Mouse (Mus musculus): ENCODE data around the gene Ano1.

The Ano1 gene

DNA sequence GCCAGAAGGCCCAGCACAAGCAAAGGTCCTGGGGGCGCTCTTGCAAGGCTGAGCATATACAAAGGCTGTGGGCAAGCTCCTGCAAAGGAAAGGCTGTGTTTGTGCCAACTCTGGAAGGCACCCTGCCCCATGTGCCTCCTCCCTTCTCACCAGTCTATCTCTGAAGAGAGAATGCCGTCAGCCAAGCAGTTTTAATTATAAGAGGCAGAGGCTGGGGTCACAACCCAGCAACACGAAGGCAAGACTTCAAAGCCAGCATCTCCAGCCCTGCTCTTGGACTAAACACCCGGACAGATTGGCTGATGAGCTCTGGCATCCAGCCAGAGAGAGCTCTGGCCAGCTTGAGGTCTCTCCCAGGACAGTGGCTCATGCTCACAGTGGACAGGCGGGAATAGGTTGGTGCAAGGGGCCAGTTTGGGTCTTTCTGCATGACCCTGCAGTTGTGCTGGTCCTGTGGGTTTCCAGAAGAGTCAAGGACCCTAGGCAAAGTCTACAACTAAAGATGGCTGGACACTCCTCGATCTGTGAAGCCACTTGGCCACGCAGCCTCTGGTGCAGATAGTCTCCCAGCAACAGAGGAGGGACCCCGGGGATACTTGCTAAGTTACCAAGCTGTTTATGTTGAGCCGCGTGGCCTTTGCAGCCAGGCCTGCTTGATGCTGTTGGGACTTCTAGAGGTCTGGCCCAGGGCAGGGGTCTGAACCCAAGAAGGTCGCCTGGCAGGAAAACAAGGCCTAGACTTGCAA is 12.9 kb upstream of the Ano1 start:
- ATAC-seq (ENCODE audit: low TSS enrichment), result no peak

DNA sequence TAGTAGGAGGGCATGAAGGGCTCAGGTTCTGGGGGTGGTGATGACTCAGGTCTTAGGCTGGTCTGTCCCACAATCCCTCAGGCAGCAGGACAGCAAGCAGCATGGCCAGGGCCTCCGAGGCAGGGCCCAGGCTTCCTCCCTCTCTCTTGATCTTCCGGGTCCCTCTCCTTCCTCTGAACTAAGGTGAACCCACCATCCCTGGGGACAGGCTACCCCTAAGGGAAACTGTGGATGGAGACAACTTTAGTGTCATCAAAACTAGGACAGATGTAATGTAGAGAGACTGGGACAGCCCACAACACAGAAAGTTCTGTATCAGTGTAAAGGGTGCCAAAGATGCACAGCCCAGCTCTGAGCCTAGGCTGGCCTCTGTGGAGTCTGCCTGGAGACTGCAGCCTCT is 12.2 kb upstream of the Ano1 start:
- ATAC-seq (ENCODE audit: low TSS enrichment), result no peak

GRCm38 (mm10) chr7:144762496-144763235 is 10.9 kb upstream of the Ano1 start:
- ATAC-seq (ENCODE audit: low TSS enrichment), result no peak

DNA sequence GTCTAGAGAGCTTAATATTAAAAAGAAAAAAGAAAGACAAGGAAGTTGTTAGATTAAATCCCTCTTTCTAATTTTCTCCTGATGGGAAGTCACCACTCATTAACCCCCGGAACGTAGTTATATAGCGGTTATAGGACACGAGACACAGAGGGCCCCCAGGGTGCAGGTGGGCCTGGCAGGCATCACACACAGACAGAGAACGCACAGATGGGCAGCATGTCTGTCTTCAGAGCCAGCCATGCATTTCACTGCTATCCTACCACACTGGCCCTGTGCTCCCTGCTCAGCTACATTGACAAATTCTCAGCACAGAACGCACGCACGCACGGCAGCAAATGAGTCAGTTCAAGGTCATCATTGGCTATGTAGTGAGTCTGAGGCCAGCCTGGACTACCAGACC is 8.5 kb upstream of the Ano1 start:
- ATAC-seq (ENCODE audit: low TSS enrichment), result no peak

DNA sequence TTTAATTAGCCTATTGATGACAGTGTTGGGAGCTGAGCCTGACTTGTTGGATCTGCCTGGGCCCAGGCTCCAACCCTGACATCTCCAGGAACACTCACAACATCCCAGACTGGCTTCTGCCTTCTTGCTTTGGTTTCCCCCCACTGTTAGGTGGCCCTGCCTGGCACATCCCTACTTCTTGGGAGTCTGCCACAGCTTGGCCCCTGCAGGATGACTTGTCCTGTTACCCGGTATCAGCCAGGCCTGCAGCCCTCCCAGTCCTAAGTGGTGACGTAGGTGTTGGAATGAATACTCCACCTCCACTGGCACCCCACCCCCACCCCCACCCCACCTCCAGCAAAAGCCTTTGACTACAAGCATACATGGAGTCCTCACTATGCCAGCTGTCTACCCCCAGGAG is 7.7 kb upstream of the Ano1 start:
- no peak for ATAC-seq (ENCODE audit: low TSS enrichment)

DNA sequence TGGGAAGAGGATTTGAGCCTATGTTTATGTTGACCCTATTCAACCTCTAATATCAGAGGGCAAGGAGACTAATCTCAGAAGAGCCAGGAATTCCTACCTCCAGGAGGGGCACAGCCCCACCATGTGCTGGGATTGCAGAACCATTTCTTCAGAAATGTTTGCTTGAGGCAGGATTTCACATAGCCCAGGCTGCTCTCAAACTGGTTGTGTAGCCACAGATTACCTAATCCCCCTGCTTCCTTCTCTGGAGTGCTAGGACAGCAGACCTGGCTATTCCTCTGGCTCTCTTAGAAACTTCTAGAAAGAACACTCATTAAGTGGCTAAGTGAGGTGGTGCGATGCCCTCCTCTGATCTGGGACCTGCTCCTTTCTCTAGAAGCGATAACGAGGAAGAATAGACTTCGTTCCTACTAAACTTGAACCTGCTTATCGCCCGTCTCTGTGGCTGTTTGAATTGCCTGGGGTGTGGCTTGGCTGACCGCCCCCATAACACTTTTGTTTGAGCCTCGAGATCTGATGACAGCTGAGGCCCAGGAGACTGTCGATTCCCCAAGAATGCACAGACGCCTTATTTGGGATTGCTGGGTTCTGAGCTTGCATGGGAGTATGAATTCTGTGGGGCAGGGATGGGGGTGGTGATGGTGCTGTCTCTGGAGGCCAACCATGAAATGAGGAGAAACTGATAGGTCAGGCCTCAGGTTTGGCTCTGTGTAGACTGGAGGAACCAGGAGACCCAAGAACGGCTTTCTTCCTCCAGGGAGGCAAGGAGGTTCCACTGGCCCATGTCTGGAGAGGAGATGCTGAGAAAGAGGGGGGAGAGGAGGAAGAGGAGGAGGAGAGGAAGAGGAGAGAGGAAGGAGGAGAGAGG is 4.0 kb upstream of the Ano1 start:
- ATAC-seq (ENCODE audit: low TSS enrichment), result no peak

DNA sequence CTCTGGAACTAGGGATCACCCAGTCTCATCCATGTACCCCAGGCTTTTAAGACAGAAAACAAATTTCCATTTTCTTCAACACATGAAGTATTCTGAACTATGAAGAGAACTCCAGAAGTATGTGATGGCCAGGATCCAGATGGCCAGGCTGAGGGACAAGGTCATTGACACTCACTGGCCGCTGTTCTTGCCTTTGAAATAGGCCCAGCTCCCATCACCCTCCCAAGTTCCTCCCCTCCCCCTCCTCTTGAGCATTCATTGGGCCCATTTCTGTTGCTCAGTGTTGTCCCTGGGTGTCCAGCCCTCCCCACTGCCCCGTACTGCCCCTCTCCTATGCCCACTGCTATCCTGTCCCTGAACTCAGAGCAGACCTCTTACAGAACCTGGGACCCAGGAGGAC is 2.9 kb upstream of the Ano1 start:
- no peak for ATAC-seq (ENCODE audit: low TSS enrichment)

DNA sequence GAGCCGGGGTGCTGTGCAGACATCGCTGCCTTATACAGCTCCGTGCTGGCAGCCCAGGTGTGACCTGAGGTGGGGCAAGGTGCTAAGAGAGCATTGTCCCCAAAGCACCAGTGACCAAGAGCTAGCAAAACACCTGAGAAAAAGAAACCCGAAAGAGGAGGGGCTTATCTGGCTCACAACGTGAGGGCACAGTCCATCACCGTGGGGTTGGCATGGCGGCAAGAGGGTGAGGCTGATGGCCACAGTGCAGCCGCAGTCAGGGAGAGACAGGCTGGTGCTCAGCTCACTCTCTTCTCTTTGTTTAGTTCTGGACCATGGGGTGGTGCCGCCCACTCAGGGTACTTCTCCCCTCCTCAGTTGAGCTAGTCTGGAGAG is 1.9 kb upstream of the Ano1 start:
- ATAC-seq (ENCODE audit: low TSS enrichment), result no peak

DNA sequence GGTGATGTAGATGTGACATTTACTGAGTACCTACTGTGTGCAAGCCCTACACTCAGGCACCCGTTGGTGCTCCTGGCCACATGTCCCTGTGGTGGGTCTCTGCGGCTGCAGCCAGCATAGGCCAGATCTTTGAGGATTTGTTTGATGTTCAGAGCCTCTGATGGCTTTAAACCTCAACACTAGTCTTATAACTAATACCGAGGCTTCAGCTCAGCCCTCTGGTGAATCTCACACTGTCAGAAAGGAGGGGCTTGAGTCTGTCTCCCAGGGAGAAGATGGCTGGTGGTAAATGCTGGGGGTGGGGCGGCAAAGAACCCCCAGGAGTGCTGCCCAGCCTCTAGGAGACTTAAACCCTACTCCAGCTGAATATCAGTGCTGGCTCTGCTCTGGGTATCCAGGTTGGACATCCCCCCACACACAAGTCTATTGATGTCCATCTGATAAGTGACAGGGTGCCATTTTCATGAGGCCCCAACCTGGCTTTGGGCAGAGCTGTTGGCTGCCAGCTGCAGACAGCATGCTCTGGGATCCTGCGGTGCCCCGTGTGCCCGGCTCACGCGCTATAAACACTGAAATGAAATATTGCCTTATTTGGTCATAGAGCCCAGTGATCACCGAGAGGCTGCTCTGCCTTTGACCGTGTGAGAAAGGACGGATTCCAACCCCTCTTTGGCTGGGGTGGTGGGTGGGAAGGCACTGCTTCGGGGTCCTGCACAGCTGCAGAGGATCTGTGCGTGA is 1.3 kb upstream of the Ano1 start:
- ATAC-seq (ENCODE audit: low TSS enrichment), result no peak

DNA sequence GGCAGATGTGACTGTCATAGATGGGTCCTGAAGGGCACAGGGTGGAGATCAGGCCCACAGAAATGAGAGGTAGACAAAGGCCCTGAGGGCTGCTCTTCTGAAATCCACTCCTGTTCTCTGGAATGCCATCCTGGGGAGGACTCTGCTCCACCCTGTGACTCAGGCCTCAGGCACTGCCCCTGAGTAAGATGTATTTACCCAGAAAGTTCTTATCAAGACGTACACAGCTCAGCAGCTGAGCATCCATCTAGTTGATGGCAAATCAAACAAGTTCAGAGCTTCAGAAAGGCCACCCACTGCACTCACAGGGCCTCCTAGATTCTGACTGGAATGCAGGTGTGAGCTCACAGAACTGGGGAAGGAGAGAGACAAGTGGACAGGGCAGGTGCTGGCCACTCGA is 4.0 kb downstream of the Ano1 start:
- ATAC-seq (ENCODE audit: low TSS enrichment), result no peak

GRCm38 (mm10) chr7:144746466-144746865 is 5.3 kb downstream of the Ano1 start:
- no peak for ATAC-seq (ENCODE audit: low TSS enrichment)

DNA sequence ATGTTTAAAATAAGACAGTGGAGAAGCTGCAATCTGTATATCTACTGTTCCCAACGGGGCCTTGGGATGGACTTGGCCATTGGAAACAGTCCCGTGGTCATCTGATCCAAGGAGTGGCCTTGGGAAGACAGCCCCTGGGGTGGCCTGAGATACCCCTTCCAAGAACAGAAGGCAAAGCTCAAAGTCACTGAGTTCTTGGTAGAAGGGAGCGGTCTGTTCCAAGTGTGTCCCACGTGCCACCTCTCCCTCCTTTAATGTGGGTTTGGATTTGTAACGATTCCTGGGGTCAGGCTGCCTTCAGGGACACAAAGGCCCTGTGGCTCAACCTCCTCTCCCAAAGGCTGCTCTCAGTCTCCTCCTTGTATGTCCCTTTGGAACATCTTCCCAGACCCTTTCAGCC is 7.9 kb downstream of the Ano1 start:
- ATAC-seq (ENCODE audit: low TSS enrichment), result no peak

- ATAC-seq (ENCODE audit: low TSS enrichment), result peak; percentile 23; the same call in 1 of the 2 replicates
Measured at GRCm38 (mm10) chr7:144740643-144741042, 11.1 kb downstream of the Ano1 start.

- no peak for ATAC-seq (ENCODE audit: low TSS enrichment)
Measured at GRCm38 (mm10) chr7:144739810-144740209, 12.0 kb downstream of the Ano1 start.

DNA sequence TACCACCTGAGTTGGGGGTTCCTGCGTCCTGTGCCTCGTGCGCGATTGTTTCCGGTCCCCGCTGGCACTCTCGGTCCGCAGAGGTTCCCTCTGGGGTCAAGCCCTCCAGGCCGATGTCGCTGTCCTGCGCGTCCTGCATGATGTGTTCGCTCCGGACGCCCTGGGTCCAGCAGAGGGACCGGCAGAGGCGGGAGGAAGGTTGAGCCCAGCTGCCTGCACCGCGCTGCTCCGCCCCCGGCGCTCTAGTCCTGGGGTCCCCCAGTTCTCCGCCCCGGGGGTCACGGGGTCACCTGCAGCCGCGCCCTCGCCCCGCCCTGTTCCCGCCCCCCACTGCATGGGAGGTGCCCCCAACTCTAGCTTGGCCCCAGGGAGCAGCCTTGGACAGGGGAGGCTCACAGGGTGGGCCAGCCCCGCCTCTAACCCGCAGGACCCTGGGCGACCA is 13.4 kb downstream of the Ano1 start:
- no peak for ATAC-seq (ENCODE audit: low TSS enrichment)

DNA sequence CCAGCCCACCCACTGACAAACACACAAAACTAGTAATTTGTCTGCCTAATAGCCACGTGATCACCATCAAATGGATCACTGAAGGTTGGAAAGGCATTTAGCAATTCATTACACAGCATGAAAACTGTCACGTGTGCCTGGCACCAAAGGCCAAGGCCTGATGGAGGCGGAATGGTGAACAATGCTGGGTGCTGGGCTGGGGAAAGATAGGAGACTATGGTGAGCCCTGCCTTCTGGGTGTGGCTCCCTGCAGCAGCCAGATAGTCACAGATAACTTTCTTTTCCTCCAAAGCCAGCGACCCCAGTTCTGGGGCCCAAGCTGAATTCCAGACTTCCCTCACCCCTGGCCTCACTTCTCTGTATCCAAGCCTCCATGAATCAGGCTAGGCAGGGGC is 19.9 kb downstream of the Ano1 start:
- ATAC-seq (ENCODE audit: low TSS enrichment), result no peak

GRCm38 (mm10) chr7:144731182-144731896 is 20.4 kb downstream of the Ano1 start:
- no peak for ATAC-seq (ENCODE audit: low TSS enrichment)

- no peak for ATAC-seq (ENCODE audit: low TSS enrichment)
Measured at GRCm38 (mm10) chr7:144724283-144724682, 27.5 kb downstream of the Ano1 start.

DNA sequence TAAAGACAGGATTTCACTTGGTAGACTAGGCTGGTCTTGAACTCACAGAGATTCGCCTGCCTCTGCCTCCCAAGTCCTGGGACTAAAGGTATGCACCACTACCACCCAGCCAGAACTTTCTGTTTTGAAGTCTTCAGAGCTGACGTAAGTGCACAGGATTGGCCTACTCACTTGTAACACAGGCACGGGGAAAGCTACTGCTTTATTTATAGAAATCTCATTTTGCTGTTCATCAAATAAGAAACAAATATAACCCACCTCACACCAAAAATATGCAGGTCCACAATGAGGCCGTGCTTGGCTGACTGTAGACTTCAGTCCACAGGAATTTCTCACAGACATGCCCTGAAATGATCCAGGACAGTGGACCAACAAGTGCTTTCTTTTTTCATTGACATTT is 31.8 kb downstream of the Ano1 start:
- no peak for ATAC-seq (ENCODE audit: low TSS enrichment)

DNA sequence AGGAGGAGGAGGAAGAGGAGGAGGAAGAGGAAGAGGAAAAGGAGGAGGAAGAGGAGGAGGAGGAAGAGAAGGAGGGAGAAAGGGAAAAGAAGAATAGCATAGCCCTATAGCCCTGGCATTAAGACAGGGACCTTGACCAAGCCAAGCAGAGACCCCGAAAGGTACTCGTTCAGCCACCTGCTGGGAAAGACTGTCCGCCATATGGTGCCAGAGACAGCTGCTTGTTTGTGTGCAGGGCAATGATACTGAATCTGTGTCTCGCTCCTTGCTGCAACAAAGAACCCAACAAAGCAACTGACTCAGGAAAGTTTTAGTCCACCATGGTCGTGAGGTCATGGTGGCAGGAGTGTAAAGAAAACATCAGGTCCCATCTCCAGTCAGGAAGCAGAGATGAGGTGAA is 34.0 kb downstream of the Ano1 start:
- ATAC-seq (ENCODE audit: low TSS enrichment), result no peak

DNA sequence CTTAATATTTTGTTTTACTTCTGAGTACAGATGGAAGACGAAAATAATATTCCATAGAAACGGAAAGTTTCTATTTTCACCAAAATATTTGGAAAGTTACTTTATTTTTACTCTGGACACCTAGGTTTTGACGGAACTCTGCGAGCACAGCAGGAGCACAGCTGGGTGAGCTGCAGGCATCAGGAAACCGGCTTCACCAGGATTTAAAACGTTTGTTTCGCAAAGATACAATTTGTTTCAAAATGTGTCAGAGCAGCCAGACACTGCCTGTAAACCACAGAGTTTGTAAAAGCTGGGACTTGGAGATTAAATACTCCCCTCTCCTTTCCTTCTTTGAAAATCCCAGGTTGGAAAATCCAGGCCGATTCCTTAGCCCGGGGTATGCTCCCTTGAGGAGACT is 53.9 kb downstream of the Ano1 start:
- ATAC-seq (ENCODE audit: low TSS enrichment), result no peak

Data from frontal cortex, adult (tissue).